Mouse (Mus musculus) erythroblast, embryonic 14.5 days (primary cell): ENCODE measurements around the gene Tekt1.

Experiments
- GATA1 ChIP-seq: IDR thresholded peaks from 2 replicates; pipeline ENCODE4 v1.6.1; 2012; ENCODE audit warnings: low read length, inconsistent platforms, mixed read lengths
- TAL1 ChIP-seq: IDR thresholded peaks from 3 replicates; pipeline ENCODE4 v1.6.1; 2012; ENCODE audit warnings: low read length, inconsistent platforms, mixed read lengths

- no peak for TF ChIP-seq GATA1
- no peak for TF ChIP-seq TAL1
These were observed 37.8 kb downstream of the Tekt1 start for GRCm38 (mm10) chr11:72324431-72324830.
